Mouse (Mus musculus) erythroblast, embryonic 14.5 days (primary cell): ENCODE measurements around the gene Llgl2.

Experiments used
- GATA1 ChIP-seq: IDR thresholded peaks from 2 replicates; pipeline ENCODE4 v1.6.1; 2012; ENCODE audit warnings: low read length, inconsistent platforms, mixed read lengths
- TAL1 ChIP-seq: IDR thresholded peaks from 3 replicates; pipeline ENCODE4 v1.6.1; 2012; ENCODE audit warnings: low read length, inconsistent platforms, mixed read lengths

DNA sequence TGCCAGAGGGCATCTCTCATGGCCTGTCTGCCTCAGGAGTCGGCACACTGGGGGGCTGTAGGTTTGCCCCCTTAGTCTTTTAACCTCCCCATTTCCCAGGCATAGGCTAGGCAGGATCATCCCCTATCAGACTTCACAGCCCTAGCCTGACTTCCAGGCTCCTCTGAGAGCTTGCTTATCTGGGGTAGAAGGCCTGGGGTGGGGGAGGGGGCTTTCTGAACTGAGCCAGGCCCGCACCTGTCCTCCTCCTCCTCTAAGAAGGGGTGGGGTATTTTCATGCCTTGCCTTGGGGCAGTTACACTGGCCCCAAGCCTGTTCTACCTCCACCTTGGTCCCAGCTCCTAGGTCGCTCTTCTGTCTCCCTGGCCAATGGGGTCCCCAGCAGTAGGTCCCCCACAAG is 7.7 kb downstream of the Llgl2 start:
- TF ChIP-seq TAL1 (no peak; the same call in 2 of the 3 replicates), GATA1 (no peak)
